Mouse (Mus musculus) C2C12 (cell line): ENCODE results near the gene Rnf186.

Source experiments
- CTCF ChIP-seq: IDR thresholded peaks from one replicate; pipeline ENCODE4 v1.5.1; 2011; ENCODE audit not compliant: control insufficient read depth, insufficient read depth, insufficient read length
- MAX ChIP-seq: IDR thresholded peaks from one replicate; pipeline ENCODE4 v1.6.1; 2011; ENCODE audit warnings: mild to moderate bottlenecking, control low read depth
- MYOD1 ChIP-seq: IDR thresholded peaks from one replicate; pipeline ENCODE4 v1.6.1; 2011; ENCODE audit warnings: low read depth; ENCODE audit not compliant: control insufficient read depth, insufficient read length
- MYOG ChIP-seq: IDR thresholded peaks from one replicate; pipeline ENCODE4 v1.6.1; 2011; ENCODE audit not compliant: control insufficient read depth, insufficient read length; ENCODE audit errors: extremely low read depth
- USF1 ChIP-seq: IDR thresholded peaks from one replicate; pipeline ENCODE4 v1.6.1; 2011; ENCODE audit warnings: low read depth, mild to moderate bottlenecking, control low read depth, moderate library complexity

- TF ChIP-seq MYOG (no peak), CTCF (no peak), MYOD1 (no peak), MAX (no peak), USF1 (no peak)
Observed at GRCm38 (mm10) chr4:138972827-138973718, 6.2 kb downstream of the Rnf186 start, which contains the start of gene Tmco4.
